Mouse (Mus musculus): ENCODE measurements around the gene Ndufa9.

Gene Ndufa9

DNA sequence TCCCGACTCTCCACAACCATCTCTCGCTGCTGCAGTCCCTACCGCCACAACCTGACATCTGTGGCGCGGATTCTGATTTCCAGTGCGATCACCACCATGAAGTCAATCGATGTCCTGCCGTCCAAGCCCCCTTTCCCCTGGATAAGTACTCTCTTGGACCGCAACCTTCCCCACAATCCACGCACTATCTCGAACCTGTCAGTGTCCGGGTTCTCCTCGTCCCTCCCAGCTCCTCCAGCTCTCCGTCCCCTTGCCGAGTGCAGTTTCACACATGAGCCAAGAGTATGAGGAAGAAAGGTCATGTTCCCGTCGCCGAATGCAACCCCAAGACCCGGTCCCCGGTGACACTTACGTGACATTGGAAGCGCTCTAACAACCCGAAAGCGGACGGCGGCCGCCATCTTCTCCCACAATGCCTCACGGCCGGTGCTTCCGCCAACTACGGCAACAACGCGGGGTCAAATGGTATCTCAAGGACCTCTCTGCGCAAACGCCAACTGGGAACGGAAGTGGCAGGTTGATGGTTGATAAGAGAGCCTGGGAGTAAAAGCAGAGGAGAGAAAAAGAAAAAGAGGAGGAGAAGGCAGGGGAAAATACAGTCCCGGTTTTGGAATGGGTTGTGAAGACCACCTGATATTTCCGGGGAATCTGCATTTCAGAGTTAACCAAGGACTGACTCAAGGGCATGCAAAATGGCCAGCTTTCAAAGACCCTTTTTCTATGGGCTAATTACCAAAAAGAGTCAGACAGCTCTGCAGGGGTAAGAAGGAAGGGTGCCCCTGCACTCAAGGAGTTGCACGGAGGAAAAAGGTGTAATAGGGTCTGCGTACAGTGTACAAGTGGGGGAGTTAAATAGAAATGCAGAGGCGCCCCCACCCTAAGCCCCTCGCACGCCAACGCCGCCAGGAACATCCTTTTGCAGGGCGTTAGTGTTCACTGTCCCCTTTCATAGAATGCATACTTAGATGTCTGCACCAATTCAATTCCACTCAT lies at the start of gene Ndufa9:
Gene Ndufa9, minus strand, starts transcription at position 425 of the 993 bp plus-strand sequence.
- in situ Hi-C loops (cut with MboI; ENCODE audit: low pct_unique_long_range_greater_than_20kb in 1 of 2, low sequenced_read_pairs in 2 of 2, unreplicated experiment in 1 of 2), result no loop called here

DNA sequence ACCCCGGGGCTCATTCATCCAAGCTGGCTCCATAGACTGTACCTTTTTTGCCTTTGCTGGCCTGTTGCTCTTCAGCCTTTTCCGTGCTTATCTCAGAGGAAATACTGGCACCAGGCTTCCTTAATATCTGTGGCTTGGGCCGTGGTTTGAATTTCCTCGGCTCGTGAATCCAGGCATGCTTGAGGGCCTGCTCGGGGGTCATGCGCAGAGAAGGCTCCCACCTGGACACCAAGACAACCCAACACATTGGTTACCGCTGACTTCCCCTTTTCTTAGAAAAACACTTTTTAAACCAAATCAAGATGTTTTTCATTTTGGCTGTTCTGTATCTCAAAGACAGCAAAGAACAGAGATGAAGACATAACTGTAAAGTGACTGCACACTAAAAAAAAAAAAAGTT lies 28.2 kb upstream of the Ndufa9 start:
- in situ Hi-C loops (cut with MboI; ENCODE audit: low pct_unique_long_range_greater_than_20kb in 1 of 2, low sequenced_read_pairs in 2 of 2, unreplicated experiment in 1 of 2), result no loop called here

DNA sequence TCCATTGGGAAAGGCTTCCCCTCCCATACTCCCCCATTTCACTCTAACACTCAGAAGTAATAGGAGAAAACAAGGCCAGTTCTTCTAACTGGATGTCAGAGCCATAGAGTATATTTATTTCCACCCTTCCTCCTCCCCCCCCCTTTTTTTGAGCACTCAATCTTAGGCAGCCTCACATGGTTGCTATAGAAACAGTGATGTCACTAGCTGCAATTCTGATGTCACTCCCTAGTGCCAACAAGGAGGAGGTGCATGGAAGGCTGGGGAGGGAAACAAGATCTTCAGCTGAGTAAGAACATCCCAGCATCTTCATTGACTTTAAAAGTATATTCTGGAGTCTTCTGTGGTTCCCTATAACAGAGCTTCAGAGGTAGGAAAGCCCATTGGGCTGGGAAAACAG lies 3.9 kb upstream of the Ndufa9 start, which contains the start of gene Akap3:
Gene Akap3, plus strand, starts transcription at position 218 of the 400 bp plus-strand sequence.
- in situ Hi-C loops (cut with MboI; ENCODE audit: low pct_unique_long_range_greater_than_20kb in 1 of 2, low sequenced_read_pairs in 2 of 2, unreplicated experiment in 1 of 2), result no loop called here

DNA sequence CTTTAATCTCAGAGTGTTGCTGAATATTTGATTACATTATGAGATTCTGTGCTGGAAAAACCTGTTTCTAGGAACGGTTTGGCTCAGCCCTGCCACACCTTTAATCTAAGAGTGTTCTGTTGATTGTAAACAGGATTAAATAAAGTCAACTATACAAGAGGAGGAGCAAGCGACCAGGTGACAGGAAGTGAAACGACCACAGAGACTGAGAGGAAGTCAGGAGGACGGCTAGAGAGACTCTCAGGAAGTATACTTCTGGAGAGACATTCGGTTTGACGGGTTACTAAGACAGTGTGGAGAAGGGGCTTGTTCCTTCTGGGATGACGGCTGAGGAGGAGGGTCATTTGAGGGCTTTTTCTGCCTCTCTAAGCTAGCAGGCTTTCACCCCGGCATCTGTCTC lies 12.3 kb downstream of the Ndufa9 start:
- in situ Hi-C loops (cut with MboI; ENCODE audit: low pct_unique_long_range_greater_than_20kb in 1 of 2, low sequenced_read_pairs in 2 of 2, unreplicated experiment in 1 of 2), result no loop called here

GRCm38 (mm10) chr6:126823087-126823486 lies 25.8 kb downstream of the Ndufa9 start:
- in situ Hi-C loops (cut with MboI; ENCODE audit: low pct_unique_long_range_greater_than_20kb in 1 of 2, low sequenced_read_pairs in 2 of 2, unreplicated experiment in 1 of 2), result loop anchor here (25.0 kb wide), 1 partner anchor 289 kb away; the partner anchor contains the start of gene Tigar (in 2 of the 2)

- in situ Hi-C loops (cut with MboI; ENCODE audit: low pct_unique_long_range_greater_than_20kb in 1 of 2, low sequenced_read_pairs in 2 of 2, unreplicated experiment in 1 of 2), result loop anchor here (25.0 kb wide), 1 partner anchor 296 kb away; the partner anchor contains the start of gene Tigar (in 2 of the 2)
These were observed 32.6 kb downstream of the Ndufa9 start for GRCm38 (mm10) chr6:126816338-126816737.

- in situ Hi-C loops (cut with MboI; ENCODE audit: low pct_unique_long_range_greater_than_20kb in 1 of 2, low sequenced_read_pairs in 2 of 2, unreplicated experiment in 1 of 2), result loop anchor here (25.0 kb wide), 1 partner anchor 297 kb away; the partner anchor contains the start of gene Tigar (in 2 of the 2)
These were observed 33.7 kb downstream of the Ndufa9 start for GRCm38 (mm10) chr6:126815206-126815750.

GRCm38 (mm10) chr6:126811481-126811880 lies 37.5 kb downstream of the Ndufa9 start:
- in situ Hi-C loops (cut with MboI; ENCODE audit: low pct_unique_long_range_greater_than_20kb in 1 of 2, low sequenced_read_pairs in 2 of 2, unreplicated experiment in 1 of 2), result loop anchor here (25.0 kb wide), 1 partner anchor 301 kb away; the partner anchor contains the start of gene Tigar (in 2 of the 2)

DNA sequence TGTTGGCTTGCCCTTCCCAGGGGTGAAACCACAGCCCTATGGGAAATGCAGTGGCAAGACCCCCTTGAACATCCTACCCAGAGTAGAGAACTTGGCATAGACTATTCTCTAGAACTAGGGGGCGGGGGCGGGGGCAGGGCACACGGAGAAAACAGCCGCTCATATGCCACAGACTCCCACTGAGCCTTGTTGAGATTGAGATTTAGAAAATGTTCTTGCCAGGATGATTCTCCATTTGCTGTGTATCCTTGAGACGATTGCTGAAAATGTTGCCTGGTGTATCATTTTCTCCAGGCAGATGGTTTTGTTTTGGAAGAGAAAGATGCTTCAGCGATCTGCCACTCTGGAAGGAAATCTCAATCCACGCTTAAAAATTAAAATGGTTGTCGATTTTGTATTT lies 40.4 kb downstream of the Ndufa9 start:
- in situ Hi-C loops (cut with MboI; ENCODE audit: low pct_unique_long_range_greater_than_20kb in 1 of 2, low sequenced_read_pairs in 2 of 2, unreplicated experiment in 1 of 2), result loop anchor here (5.0 to 25.0 kb wide), 3 partner anchors 116 to 304 kb away; partner anchors contain the start of genes Tigar (in 2 of the 2), D6Wsu163e (in 1 of the 2), Dyrk4 (in 1 of the 2) and Rad51ap1 (in 1 of the 2)

- in situ Hi-C loops (cut with MboI; ENCODE audit: low pct_unique_long_range_greater_than_20kb in 1 of 2, low sequenced_read_pairs in 2 of 2, unreplicated experiment in 1 of 2), result loop anchor here (5.0 to 25.0 kb wide), 3 partner anchors 117 to 304 kb away; partner anchors contain the start of genes Tigar (in 2 of the 2), D6Wsu163e (in 1 of the 2), Dyrk4 (in 1 of the 2) and Rad51ap1 (in 1 of the 2)
These were observed 40.8 kb downstream of the Ndufa9 start for GRCm38 (mm10) chr6:126808134-126808533.

GRCm38 (mm10) chr6:126806783-126807182 lies 42.2 kb downstream of the Ndufa9 start:
- in situ Hi-C loops (cut with MboI; ENCODE audit: low pct_unique_long_range_greater_than_20kb in 1 of 2, low sequenced_read_pairs in 2 of 2, unreplicated experiment in 1 of 2), result loop anchor here (5.0 to 25.0 kb wide), 3 partner anchors 118 to 306 kb away; partner anchors contain the start of genes Tigar (in 2 of the 2), D6Wsu163e (in 1 of the 2), Dyrk4 (in 1 of the 2) and Rad51ap1 (in 1 of the 2)

DNA sequence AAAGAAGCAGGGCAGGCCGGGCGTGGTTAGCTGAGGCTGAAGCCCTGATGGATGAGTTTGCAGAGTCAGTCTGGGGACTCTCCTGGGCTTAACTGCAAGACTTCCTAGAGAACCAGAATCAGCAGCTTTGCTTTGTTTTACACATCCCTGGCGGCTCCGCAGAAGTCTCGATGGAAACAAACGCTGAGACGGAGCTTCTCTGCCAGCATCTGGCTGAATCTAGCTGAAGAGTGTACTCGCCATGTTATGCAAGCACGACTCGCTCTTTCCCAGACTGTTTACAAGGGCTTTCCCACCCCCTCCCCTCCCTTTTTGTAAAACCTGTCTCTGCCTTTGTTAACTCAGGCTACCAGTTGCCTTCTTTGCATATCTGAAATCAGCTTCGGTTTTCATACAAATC lies 46.0 kb downstream of the Ndufa9 start:
- in situ Hi-C loops (cut with MboI; ENCODE audit: low pct_unique_long_range_greater_than_20kb in 1 of 2, low sequenced_read_pairs in 2 of 2, unreplicated experiment in 1 of 2), result loop anchor here (10.0 to 25.0 kb wide), 2 partner anchors 122 to 309 kb away; partner anchors contain the start of genes Tigar (in 2 of the 2) and Dyrk4 (in 1 of the 2)

DNA sequence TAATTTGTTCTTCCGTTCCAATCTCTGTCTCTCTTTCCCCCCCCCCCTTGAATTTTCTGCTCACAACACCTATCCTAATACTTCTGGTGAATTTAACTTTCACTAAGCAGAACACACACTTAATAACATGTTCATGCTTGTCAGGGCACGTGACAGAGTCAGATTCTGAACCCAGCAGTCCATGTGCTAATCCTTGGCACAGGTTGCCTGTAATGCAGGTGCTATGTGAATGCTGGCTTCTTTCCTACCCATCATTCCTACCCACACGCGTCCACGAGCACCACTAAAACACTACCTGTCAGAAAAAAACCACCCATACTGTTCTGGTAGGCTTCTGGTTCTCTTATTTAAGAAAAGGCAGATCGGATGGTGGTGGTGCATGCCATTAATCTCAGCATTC lies 54.2 kb downstream of the Ndufa9 start:
- in situ Hi-C loops (cut with MboI; ENCODE audit: low pct_unique_long_range_greater_than_20kb in 1 of 2, low sequenced_read_pairs in 2 of 2, unreplicated experiment in 1 of 2), result no loop called here

DNA sequence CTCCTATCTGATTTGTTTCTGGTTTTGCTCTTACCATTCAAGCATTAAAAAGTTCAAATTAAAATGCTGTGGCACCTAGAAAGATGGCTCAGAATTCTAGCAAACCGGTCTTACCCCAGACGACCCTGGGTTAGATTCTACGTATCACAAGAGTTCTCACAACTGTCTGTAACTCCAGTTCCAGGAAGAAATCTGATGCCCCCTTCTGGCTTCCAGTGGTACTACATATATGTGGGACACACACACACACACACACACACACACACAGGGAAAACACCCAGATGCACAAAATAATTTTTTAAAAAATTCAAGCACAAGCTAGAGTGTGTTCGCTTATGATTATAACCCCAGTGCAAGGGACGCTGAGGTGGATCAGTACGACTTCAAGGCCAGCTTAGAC lies 55.2 kb downstream of the Ndufa9 start:
- in situ Hi-C loops (cut with MboI; ENCODE audit: low pct_unique_long_range_greater_than_20kb in 1 of 2, low sequenced_read_pairs in 2 of 2, unreplicated experiment in 1 of 2), result no loop called here

GRCm38 (mm10) chr6:126791964-126792363 lies 57.0 kb downstream of the Ndufa9 start:
- in situ Hi-C loops (cut with MboI; ENCODE audit: low pct_unique_long_range_greater_than_20kb in 1 of 2, low sequenced_read_pairs in 2 of 2, unreplicated experiment in 1 of 2), result no loop called here

- in situ Hi-C loops (cut with MboI; ENCODE audit: low pct_unique_long_range_greater_than_20kb in 1 of 2, low sequenced_read_pairs in 2 of 2, unreplicated experiment in 1 of 2), result no loop called here
These were observed 57.4 kb downstream of the Ndufa9 start for GRCm38 (mm10) chr6:126791488-126791887.

DNA sequence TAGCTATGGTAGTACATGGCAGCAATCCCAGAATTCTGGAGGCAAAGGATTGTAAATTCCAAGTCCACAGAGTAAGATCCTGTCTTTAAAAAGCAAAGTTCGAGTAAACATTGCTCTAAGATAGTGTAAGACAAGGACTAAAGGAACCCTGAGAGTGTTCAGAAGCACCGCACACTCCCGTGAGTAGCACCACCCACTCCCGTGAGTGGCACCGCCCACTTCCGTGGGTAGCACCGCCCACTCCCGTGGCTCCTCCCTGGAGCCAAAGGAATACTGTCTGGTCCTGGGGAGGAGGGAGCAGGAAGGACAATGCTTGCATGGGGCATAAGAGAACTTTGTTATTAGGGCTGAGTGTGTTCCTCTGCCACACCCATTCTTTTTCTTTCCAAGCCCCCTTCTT lies 60.1 kb downstream of the Ndufa9 start:
- in situ Hi-C loops (cut with MboI; ENCODE audit: low pct_unique_long_range_greater_than_20kb in 1 of 2, low sequenced_read_pairs in 2 of 2, unreplicated experiment in 1 of 2), result no loop called here

DNA sequence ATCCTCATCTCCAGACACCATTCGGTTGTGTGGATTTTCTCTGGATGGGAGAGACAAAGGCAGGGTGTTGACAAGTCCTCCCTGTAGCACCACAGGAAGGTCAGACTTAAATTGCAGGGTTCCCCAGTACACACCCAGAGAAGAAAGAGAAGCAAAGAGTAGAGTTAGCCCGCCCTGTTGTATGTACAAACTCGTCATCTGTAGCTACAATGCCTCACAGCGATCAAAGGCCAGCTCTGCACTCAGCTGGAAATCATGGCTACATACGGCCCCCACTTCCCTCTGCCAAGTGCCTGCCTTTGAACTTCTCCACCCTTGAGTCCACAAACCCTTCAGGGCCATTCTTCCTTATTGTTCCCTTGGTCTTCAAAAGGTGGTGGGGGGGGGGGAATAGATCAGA lies 64.7 kb downstream of the Ndufa9 start:
- in situ Hi-C loops (cut with MboI; ENCODE audit: low pct_unique_long_range_greater_than_20kb in 1 of 2, low sequenced_read_pairs in 2 of 2, unreplicated experiment in 1 of 2), result no loop called here

DNA sequence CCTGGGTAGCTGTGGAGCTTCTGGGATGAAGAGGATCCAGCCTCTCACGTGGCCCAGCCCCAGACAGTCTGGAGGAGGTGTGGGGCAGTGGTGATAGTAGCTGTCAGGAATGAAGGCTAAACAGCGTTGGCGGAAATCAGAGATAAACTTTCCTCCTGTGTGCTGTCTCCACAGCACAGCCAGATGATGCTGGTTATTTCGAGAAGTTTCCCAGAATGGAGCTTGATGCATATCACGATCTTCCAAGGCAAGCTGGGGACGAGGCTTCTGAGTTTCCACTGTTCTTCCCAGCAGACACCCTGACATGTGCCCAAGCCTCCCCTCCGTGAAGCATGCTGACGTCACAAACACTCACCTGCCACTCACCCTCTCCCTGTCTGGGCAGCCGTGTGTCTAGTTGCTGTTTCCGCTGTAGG lies 65.3 kb downstream of the Ndufa9 start:
- in situ Hi-C loops (cut with MboI; ENCODE audit: low pct_unique_long_range_greater_than_20kb in 1 of 2, low sequenced_read_pairs in 2 of 2, unreplicated experiment in 1 of 2), result no loop called here
